Mouse (Mus musculus) ovary, postnatal 14 days (tissue): ENCODE results near the gene Ppp1ca.

ENCODE experiments used
- DNase-seq: peaks from one replicate; pipeline ENCODE4 v3.0.0; 2022; ENCODE audit warnings: low spot score

Ppp1ca gene

DNA sequence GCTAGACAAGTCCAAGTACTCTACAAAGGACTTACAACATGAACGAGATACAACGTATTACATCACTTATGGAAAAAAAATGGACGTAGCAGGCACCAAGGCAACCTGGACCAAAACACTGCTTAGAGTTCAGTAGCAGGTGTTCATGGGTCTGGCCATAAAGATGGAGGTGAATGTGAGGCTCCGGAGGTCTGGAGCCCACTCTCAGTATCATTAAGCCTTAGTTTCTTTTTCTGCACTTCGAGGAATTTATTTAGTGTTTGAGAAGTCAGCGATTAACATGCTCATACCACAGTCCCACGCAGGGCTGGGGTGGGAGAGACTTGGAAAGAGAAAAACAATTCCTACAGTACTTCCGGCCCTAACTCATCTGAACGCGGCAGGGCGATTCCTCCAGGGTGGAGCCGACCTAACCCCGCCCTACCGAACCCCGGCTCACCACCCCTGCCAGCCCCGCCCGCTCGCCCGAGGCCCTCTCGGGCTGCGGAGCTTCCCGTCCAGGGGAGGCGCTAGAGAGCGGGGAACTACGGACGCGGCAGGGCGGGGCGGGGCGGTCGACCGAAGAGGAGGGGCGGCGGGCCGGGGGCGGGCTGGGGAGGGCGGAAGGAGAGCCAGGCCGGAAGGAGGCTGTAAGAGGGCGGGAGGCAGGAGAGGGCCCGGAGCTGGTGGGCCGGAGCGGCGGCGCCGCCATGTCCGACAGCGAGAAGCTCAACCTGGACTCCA is at the start of gene Ppp1ca:
Gene Ppp1ca (plus strand): TSS at position 538 of the 723 bp plus-strand sequence.
- peak; percentile 97 for DNase-seq

GRCm38 (mm10) chr19:4142416-4143173 is 49.3 kb upstream of the Ppp1ca start:
- DNase-seq: no peak

GRCm38 (mm10) chr19:4143759-4144268 is 48.1 kb upstream of the Ppp1ca start, which contains the start of gene Cabp4:
Gene Cabp4 (minus strand): TSS chr19:4144033.
- DNase-seq: no peak

DNA sequence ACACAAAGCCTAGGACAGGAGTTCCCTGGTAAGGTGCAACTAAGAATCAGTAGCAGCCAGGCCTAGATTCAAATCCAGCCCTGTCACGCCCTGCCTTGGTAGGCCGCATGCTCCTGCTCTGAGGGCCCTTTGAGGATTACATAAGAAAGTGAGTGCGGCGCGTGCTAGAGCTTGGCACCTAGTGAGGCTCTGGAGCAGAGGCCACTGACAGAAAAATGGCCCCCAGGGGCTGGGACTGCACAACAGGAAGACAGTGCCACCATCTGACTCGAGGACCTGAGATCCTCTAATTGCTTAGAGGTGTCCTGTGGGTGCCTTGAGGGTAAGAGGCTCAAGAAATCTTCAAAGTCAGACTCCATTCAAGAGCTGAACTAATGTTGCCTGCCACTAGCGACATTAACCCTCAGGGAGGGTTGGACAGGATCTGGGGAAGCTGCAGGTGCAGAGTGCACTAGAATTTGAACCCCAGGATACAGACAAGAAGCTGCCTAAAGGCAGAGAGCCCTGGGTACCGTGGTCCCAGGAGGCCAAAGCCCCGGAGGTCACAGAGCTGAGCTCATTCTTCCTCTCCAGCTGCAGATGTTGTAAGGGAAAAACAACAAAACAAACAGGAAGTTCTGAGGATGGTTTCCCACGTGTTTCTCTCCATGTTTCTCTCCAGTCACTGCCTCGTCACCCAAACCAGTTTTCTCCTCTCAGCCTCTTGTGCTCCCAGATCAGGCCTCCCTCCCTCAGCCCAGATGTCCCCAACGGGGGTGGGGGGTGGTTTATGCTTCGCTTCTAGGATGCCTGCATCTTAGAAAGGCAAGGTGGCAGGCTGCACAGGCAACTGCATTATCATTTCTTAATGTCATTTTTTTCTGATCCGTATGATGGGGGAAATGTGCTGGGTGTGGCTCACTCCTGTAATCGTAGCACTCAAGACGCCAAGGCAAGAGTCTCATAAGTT is 47.0 kb upstream of the Ppp1ca start:
- no peak for DNase-seq

DNA sequence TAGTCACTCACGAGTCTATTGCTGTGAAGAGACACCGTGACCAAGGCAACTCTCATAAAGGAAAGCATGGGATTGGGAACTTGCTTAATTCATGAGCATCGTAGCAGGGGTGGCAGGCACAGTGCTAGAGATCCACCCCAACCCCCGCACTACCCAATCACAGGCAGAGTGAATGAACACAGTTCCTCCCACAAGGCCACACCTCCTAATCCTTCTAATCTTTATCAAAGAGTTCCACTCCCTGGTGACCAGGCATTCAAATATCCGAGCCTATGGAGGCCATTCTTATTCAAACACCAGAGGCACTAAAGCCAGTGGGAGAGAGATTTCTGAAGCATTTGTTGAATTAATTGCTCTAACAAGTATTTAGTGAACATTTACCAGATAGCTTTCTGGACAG is 45.9 kb upstream of the Ppp1ca start:
- no peak for DNase-seq

GRCm38 (mm10) chr19:4146366-4147021 is 45.4 kb upstream of the Ppp1ca start:
- DNase-seq: no peak

GRCm38 (mm10) chr19:4147022-4147405 is 44.9 kb upstream of the Ppp1ca start:
- DNase-seq: no peak

DNA sequence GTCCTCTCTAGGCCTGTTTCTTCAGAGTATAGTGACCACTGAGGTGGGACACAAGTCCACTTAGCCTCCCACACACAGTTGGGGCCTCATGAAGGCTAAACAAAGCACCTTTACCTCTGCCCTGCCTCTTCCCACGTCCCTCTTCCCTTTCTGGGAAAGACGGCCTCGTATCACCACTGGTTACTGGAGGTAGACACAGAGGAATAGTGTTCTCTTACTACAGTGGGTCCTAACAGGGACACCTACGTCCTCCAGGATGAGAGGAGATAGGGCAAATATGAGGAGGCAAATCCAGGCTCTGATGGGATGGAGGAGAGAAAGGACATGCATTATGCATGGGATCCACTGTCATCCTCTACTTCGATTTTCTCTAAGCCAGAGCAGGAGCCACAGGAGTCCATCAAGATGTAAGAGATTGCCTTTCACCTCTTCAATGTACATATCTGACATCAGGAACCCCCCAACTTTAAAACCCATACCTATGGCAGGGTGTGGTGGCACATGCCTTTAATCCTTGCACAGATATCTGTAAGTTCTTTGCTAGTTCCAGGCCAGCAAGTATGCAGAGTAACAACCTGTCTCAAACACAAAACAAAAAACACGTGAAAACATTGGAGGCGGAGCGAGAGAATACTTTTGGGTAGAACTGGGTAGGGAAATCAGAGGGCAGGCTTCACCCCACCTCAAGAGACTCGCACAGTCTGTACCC is 43.9 kb upstream of the Ppp1ca start:
- DNase-seq: no peak

- DNase-seq: peak; percentile 97
Observed at GRCm38 (mm10) chr19:4148491-4148806, 43.4 kb upstream of the Ppp1ca start, which contains the start of gene Coro1b. Gene Coro1b (plus strand): TSS chr19:4148619.

DNA sequence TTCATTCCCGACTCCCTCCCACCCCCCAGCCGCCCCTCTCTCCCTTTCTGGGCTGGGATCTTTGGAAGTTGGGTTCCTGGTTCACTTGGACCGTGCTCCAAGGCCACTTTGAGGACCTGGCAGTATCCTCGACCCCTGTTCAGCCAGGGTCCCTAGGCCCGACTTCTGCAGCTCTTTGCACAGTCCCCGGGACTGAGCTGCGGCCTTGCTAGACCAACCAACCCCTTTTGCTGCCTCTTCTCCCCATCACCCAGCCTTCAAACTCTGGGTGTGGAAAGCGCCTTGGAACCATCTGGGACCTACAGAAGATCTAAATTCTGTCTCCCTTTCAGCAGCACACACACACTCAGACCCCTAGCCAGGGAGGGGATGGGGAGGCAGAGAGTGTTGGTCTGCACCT is 43.0 kb upstream of the Ppp1ca start:
- no peak for DNase-seq

GRCm38 (mm10) chr19:4149283-4149682 is 42.6 kb upstream of the Ppp1ca start:
- no peak for DNase-seq

GRCm38 (mm10) chr19:4149764-4150461 is 42.0 kb upstream of the Ppp1ca start:
- DNase-seq: no peak

DNA sequence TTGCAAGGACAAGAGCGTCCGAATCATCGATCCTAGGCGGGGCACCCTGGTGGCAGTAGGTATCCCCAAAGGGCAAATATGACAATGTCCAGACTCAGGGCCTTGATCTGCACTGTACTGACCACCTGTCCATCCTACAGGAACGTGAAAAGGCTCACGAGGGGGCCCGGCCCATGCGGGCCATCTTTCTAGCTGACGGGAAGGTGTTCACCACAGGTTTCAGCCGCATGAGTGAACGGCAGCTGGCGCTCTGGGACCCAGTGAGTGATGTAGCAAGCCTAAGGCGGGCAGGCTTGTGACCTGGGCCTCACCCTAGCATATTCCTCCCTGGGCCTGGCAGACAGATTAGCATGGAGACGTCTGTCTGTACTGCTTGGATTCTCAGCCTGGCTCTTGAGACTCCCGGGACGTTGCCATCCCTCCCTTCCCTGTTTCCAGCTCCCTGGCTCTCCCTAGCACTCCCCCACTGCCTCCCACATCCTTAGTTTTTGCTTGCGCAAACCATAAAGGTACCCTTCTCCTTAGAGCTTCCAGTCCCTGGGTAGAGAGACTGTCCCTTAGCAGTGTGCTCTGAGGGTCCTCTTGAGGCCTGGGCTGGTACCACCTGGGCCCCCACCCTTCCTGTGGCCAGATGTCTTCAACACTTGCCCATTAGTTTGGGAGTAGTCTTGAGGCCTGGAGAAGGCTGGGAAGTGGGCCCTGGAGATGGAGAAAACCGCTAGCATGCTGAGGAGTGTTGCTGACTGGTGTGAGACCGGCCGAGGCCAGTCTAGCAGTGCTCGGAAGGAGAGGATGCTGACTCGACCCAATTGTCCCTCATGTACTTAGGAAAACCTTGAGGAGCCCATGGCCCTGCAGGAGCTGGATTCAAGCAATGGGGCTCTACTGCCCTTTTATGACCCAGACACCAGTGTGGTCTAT is 41.0 kb upstream of the Ppp1ca start:
- no peak for DNase-seq

DNA sequence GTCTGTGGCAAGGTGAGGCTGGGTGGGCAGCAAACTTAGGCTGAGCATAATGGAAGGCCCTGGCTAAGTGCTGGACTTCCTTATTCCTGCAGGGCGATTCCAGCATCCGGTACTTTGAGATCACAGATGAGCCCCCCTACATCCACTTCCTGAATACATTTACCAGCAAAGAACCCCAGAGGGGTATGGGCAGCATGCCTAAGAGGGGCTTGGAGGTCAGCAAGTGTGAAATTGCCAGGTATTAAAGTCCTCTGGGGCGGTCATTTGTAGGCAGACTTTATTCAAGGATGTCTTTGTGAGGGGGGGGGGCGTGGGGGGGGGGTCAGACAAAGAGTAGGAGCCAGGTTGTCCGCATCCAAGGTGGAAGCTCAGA is 40.4 kb upstream of the Ppp1ca start:
- DNase-seq: no peak

DNA sequence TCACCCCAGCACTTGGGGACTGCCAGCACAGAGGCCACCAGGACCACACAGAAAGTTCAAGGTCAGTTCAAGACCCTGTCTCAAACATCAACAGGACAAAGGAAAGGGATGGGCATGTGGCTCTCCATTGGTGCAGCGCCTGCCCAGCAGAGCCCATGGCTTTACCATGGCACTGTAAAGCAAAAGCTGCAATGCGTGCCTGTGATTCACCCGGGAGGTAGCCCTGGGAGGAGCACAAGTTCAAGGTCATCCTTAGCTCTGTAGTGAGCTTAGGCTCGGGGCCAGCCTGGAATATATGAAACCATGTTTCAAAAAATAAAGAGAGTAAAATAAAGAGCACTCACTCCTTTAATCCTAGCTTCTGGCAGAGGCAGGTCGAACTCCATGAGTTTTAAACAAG is 40.0 kb upstream of the Ppp1ca start:
- DNase-seq: no peak

- DNase-seq: no peak
Observed at GRCm38 (mm10) chr19:4152445-4153231, 39.2 kb upstream of the Ppp1ca start.

- no peak for DNase-seq
Observed at GRCm38 (mm10) chr19:4153232-4153654, 38.6 kb upstream of the Ppp1ca start, which contains the start of gene Ptprcap. Gene Ptprcap (plus strand): TSS chr19:4153604.

GRCm38 (mm10) chr19:4154437-4155222 is 37.2 kb upstream of the Ppp1ca start:
- no peak for DNase-seq
